Mouse (Mus musculus) heart, embryonic 14.5 days (tissue): Measurements from ENCODE around the gene Mpc1. TPM values are rescaled to one million over a fixed set of nuclear protein-coding genes. Genes with fewer than 3 reads are reported as not detected.
"Not testable (repeated sequence)": the region's sequence is repeated elsewhere in the genome, so short reads cannot be mapped to it uniquely, and the experiment has no call there.

ENCODE experiments used
- ATAC-seq: fragments of 200-750 bp; cut with Nextera tagmentation; 2 replicates; pipeline ENCODE4 v1.8.0; 2017; ENCODE audit warnings: low read depth, moderate TSS enrichment; ENCODE audit not compliant: insufficient number of reproducible peaks, insufficient read depth, low FRiP score
- H3K27ac ChIP-seq, 2 experiments: fragments of 200-500 bp in 1 of 2; fragments of 300-500 bp in 1 of 2; sonication (generic) in 1 of 2; replicated peaks in 1 of 2; 2 replicates each; pipeline ENCODE4 v1.5.1; 2012 to 2014; ENCODE audit warnings: low read depth in 2 of 2, low read length in 2 of 2, control low read depth in 1 of 2, mild to moderate bottlenecking in 1 of 2, mixed read lengths in 1 of 2; ENCODE audit not compliant: control insufficient read depth in 1 of 2, insufficient read depth in 1 of 2
- H3K27me3 ChIP-seq: fragments of 300-500 bp; sonication (generic); 2 replicates; pipeline ENCODE4 v1.6.1; 2014; ENCODE audit warnings: mild to moderate bottlenecking, low read length, control low read depth; ENCODE audit not compliant: control insufficient read depth, insufficient read depth
- H3K36me3 ChIP-seq: fragments of 300-500 bp; sonication (generic); 2 replicates; pipeline ENCODE4 v1.6.1; 2014; ENCODE audit warnings: mild to moderate bottlenecking, control low read depth, low read length, mixed read lengths; ENCODE audit not compliant: control insufficient read depth, insufficient read depth
- H3K4me1 ChIP-seq, 2 experiments: fragments of 200-500 bp in 1 of 2; fragments of 300-500 bp in 1 of 2; sonication (generic) in 1 of 2; 2 replicates each; pipeline ENCODE4 v1.6.1; 2012 to 2014; ENCODE audit warnings: low read length in 2 of 2, control low read depth in 1 of 2, mixed read lengths in 1 of 2; ENCODE audit not compliant: control insufficient read depth in 2 of 2, insufficient read depth in 2 of 2
- H3K4me2 ChIP-seq: fragments of 300-500 bp; sonication (generic); 2 replicates; pipeline ENCODE4 v1.6.1; 2014; ENCODE audit warnings: mild to moderate bottlenecking, low read length
- H3K4me3 ChIP-seq, 2 experiments: fragments of 200-500 bp in 1 of 2; fragments of 300-500 bp in 1 of 2; sonication (generic) in 1 of 2; 2 replicates each; pipeline ENCODE4 v1.5.1; 2012 to 2014; ENCODE audit warnings: low read length in 2 of 2, mild to moderate bottlenecking in 2 of 2, control low read depth in 1 of 2, low read depth in 1 of 2, moderate library complexity in 1 of 2; ENCODE audit not compliant: control insufficient read depth in 1 of 2, insufficient read depth in 1 of 2
- H3K9ac ChIP-seq: fragments of 300-500 bp; sonication (generic); 2 replicates; pipeline ENCODE4 v1.6.1; 2014; ENCODE audit warnings: mild to moderate bottlenecking, low read length
- H3K9me3 ChIP-seq: fragments of 300-500 bp; sonication (generic); 2 replicates; pipeline ENCODE4 v1.6.1; 2016; ENCODE audit warnings: low read length, control low read depth; ENCODE audit not compliant: control insufficient read depth
- WGBS: fragments of 180-500 bp; shearing (Covaris S2); extraction: QIAGEN DNeasy Blood & Tissue Kit; methylation state at CpG from one replicate; pipeline ENCODE4 v1.1.7; 2014; 5-methylcytosine and 5-hydroxymethylcytosine counted together
- polyA plus RNA-seq: library from polyadenylated mRNA; unstranded; fragments of >200 nt; fragmentation: Nextera tagmentation; extraction: Ambion mirVana; gene quantifications from 2 replicates; pipeline ENCODE4 v1.2.1, GENCODE M21; 2014

Gene Mpc1
- polyA plus RNA-seq, 1 experiment from 2014 or later = 284 TPM

GRCm38 (mm10) chr17:8310838-8311614 lies 28.3 kb downstream of the Mpc1 start, which contains the start of gene Sft2d1:
TSS of gene Sft2d1 (plus strand) at chr17:8311102.
- Histone ChIP-seq H3K27me3 (no peaks in the 10 kb centered on the region), H3K9ac (peak within 1 kb of the TSS; percentile 86), H3K9me3 (no peaks in the 10 kb centered on the region), H3K4me3 (peak within 1 kb of the TSS; percentile 71 to 79), H3K36me3 (no peaks in the 10 kb centered on the region), H3K4me2 (peak within 1 kb of the TSS; percentile 76), H3K27ac (peak within 1 kb of the TSS; percentile 57 to 58), H3K4me1 (peaks cover 0 to 17% of the 10 kb centered on the region in 2 experiments; a peak in 3 of 4 replicates)
- ATAC-seq = peak; percentile 87
- under 1% methylated on average over 53 of the region's 54 CpGs for WGBS

- H3K9ac ChIP-seq = peak overlapping the region; percentile 86
- H3K4me2 ChIP-seq = peak overlapping the region; percentile 76
- no peak for ATAC-seq
- H3K27me3 ChIP-seq = no peaks in the 10 kb centered on the region
- no peaks in the 10 kb centered on the region for H3K9me3 ChIP-seq
- 0 out of 4 replicates have a peak overlapping the region, but pooled peaks of 1 of the 2 experiments have one; percentile 57 for H3K27ac ChIP-seq
- peaks cover 0 to 17% of the 10 kb centered on the region in 2 experiments; a peak in 3 of 4 replicates for H3K4me1 ChIP-seq
- WGBS = 44% methylated on average over 3 of the region's 3 CpGs
- H3K4me3 ChIP-seq = peak overlapping the region; percentile 71 to 79
- H3K36me3 ChIP-seq = no peaks in the 10 kb centered on the region
Observed at GRCm38 (mm10) chr17:8311751-8312150, 29.0 kb downstream of the Mpc1 start.

GRCm38 (mm10) chr17:8313976-8314375 lies 31.3 kb downstream of the Mpc1 start:
- Histone ChIP-seq H3K36me3 (no peaks in the 10 kb centered on the region), H3K27me3 (no peaks in the 10 kb centered on the region), H3K9me3 (no peaks in the 10 kb centered on the region), H3K4me3 (no peak overlapping the region), H3K4me2 (no peak overlapping the region), H3K4me1 (peaks cover 0 to 17% of the 10 kb centered on the region in 2 experiments; a peak in 3 of 4 replicates), H3K27ac (no peak overlapping the region), H3K9ac (no peak overlapping the region)
- WGBS = 82% methylated on average over 3 of the region's 3 CpGs
- ATAC-seq = no peak

GRCm38 (mm10) chr17:8316251-8316650 lies 33.5 kb downstream of the Mpc1 start:
- no peak overlapping the region for H3K27ac ChIP-seq
- H3K4me2 ChIP-seq = no peak overlapping the region
- H3K9ac ChIP-seq = no peak overlapping the region
- no peak overlapping the region for H3K4me3 ChIP-seq
- no peak for ATAC-seq
- no peaks in the 10 kb centered on the region for H3K9me3 ChIP-seq
- H3K4me1 ChIP-seq = peaks cover 0 to 17% of the 10 kb centered on the region in 2 experiments; a peak in 3 of 4 replicates
- H3K27me3 ChIP-seq = no peaks in the 10 kb centered on the region
- no peaks in the 10 kb centered on the region for H3K36me3 ChIP-seq
- WGBS = 73% methylated on average over 1 of the region's 1 CpGs

- not testable (repeated sequence) for H3K4me3 ChIP-seq, ATAC-seq, H3K4me1 ChIP-seq, H3K4me2 ChIP-seq, H3K9ac ChIP-seq, H3K27ac ChIP-seq, H3K27me3 ChIP-seq, H3K9me3 ChIP-seq
- 89% methylated on average over 10 of the region's 11 CpGs for WGBS
- peaks cover 23% of the 10 kb centered on the region for H3K36me3 ChIP-seq
Observed at GRCm38 (mm10) chr17:8326877-8327276, 44.2 kb downstream of the Mpc1 start.

- Histone ChIP-seq H3K4me2 (no peak overlapping the region), H3K9ac (no peak overlapping the region), H3K36me3 (peaks cover 22% of the 10 kb centered on the region), H3K4me3 (no peak overlapping the region), H3K4me1 (no peaks in the 10 kb centered on the region), H3K9me3 (no peaks in the 10 kb centered on the region), H3K27ac (no peak overlapping the region), H3K27me3 (no peaks in the 10 kb centered on the region)
- WGBS = 69% methylated on average over 7 of the region's 7 CpGs
- ATAC-seq = no peak
Observed at GRCm38 (mm10) chr17:8328511-8329174, 45.9 kb downstream of the Mpc1 start.

- Histone ChIP-seq H3K27ac (no peak overlapping the region), H3K4me3 (no peak overlapping the region), H3K4me1 (no peaks in the 10 kb centered on the region), H3K9me3 (no peaks in the 10 kb centered on the region), H3K36me3 (peaks cover 14% of the 10 kb centered on the region), H3K9ac (no peak overlapping the region), H3K4me2 (no peak overlapping the region), H3K27me3 (no peaks in the 10 kb centered on the region)
- ATAC-seq = no peak
- 70% methylated on average over 5 of the region's 5 CpGs for WGBS
Observed at GRCm38 (mm10) chr17:8330602-8331001, 47.9 kb downstream of the Mpc1 start.
